Mouse (Mus musculus) cerebellum, adult 2 months (tissue): ENCODE data around the gene Dmp1. TPM values are rescaled to one million over a fixed set of nuclear protein-coding genes. Genes with fewer than 3 reads are reported as not detected.

Experiments
- DNase-seq, 2 experiments: peaks; one replicate each; pipeline ENCODE4 v3.0.0; 2021
- H3K27ac ChIP-seq: fragments of 200-500 bp; 2 replicates; pipeline ENCODE4 v1.5.1; 2012; ENCODE audit warnings: low read length, control low read depth, inconsistent platforms; ENCODE audit not compliant: insufficient read depth
- H3K27me3 ChIP-seq: fragments of 200-500 bp; 2 replicates; pipeline ENCODE4 v1.6.1; 2012; ENCODE audit warnings: inconsistent platforms, mild to moderate bottlenecking, low read length, moderate library complexity; ENCODE audit not compliant: control insufficient read depth, insufficient read depth
- H3K4me1 ChIP-seq: fragments of 200-500 bp; 2 replicates; pipeline ENCODE4 v1.6.1; 2011; ENCODE audit warnings: low read length; ENCODE audit not compliant: control insufficient read depth, insufficient read depth
- H3K4me3 ChIP-seq: fragments of 200-500 bp; replicated peaks from 2 replicates; pipeline ENCODE3; 2011; ENCODE audit warnings: mild to moderate bottlenecking, low read depth, low read length, control low read depth; ENCODE audit not compliant: insufficient read depth
- CTCF ChIP-seq: fragments of 200-500 bp; IDR thresholded peaks from 2 replicates; pipeline ENCODE4 v1.5.1; 2011; ENCODE audit warnings: low read depth, mild to moderate bottlenecking, control low read depth, low read length, moderate library complexity, borderline replicate concordance; ENCODE audit not compliant: insufficient read depth
- POLR2A ChIP-seq: fragments of 200-500 bp; IDR thresholded peaks from 2 replicates; pipeline ENCODE4 v1.6.1; 2011; ENCODE audit warnings: low read length, control low read depth, borderline replicate concordance; ENCODE audit not compliant: insufficient read depth
- WGBS: fragments of 180-500 bp; shearing (Covaris S2); methylation state at CpG from one replicate; pipeline ENCODE4 v1.1.7; 2018; 5-methylcytosine and 5-hydroxymethylcytosine counted together
- polyA plus RNA-seq: library from polyadenylated mRNA; depleted of rRNA; stranded (reverse); fragments of >200 nt; gene quantifications from 2 replicates; pipeline ENCODE4 v1.2.3, GENCODE M21; 2012

Dmp1 gene
- polyA plus RNA-seq, 1 experiment: 8.2 TPM

- TF ChIP-seq CTCF (no peak), POLR2A (no peak)
- no peaks in the 10 kb centered on the region for H3K27me3 ChIP-seq
- no peaks in the 10 kb centered on the region for H3K4me1 ChIP-seq
- DNase-seq: no peak
- WGBS: 70% methylated on average over 1 of the region's 1 CpGs
- H3K4me3 ChIP-seq: no peak overlapping the region
- H3K27ac ChIP-seq: no peak overlapping the region
Measured at GRCm38 (mm10) chr5:104183743-104184142, 18.7 kb upstream of the Dmp1 start.

- DNase-seq: no peak
- no peak overlapping the region for H3K27ac ChIP-seq
- no peaks in the 10 kb centered on the region for H3K4me1 ChIP-seq
- 65% methylated on average over 3 of the region's 3 CpGs for WGBS
- no peak for TF ChIP-seq CTCF
- TF ChIP-seq POLR2A: no peak
- H3K4me3 ChIP-seq: no peak overlapping the region
- no peaks in the 10 kb centered on the region for H3K27me3 ChIP-seq
Measured at GRCm38 (mm10) chr5:104187281-104187680, 15.1 kb upstream of the Dmp1 start.

- no peak overlapping the region for H3K27ac ChIP-seq
- WGBS: 65% methylated on average over 1 of the region's 1 CpGs
- no peak for DNase-seq
Measured at GRCm38 (mm10) chr5:104195086-104195485, 7.3 kb upstream of the Dmp1 start.

GRCm38 (mm10) chr5:104201153-104201950 lies 1.1 kb upstream of the Dmp1 start:
- Histone ChIP-seq H3K4me1 (no peaks in the 10 kb centered on the region), H3K27me3 (no peaks in the 10 kb centered on the region), H3K4me3 (no peak overlapping the region), H3K27ac (no peak overlapping the region)
- no peak for TF ChIP-seq CTCF
- no peak for TF ChIP-seq POLR2A
- DNase-seq: no peak
- 77% methylated on average over 12 of the region's 12 CpGs for WGBS

More at GRCm38 (mm10) chr5:104195086-104195485, 7.3 kb upstream of the Dmp1 start:
- TF ChIP-seq POLR2A: no peak
- no peak for TF ChIP-seq CTCF
- H3K4me1 ChIP-seq: no peaks in the 10 kb centered on the region
- H3K4me3 ChIP-seq: no peak overlapping the region
- H3K27me3 ChIP-seq: no peaks in the 10 kb centered on the region

- TF ChIP-seq POLR2A (no peak), CTCF (no peak)
- WGBS: 44% methylated on average over 11 of the region's 11 CpGs
- H3K4me1 ChIP-seq: no peaks in the 10 kb centered on the region
- no peak for DNase-seq
- H3K27me3 ChIP-seq: no peaks in the 10 kb centered on the region; the same call in 1 of the 2 replicates
- no peak overlapping the region for H3K27ac ChIP-seq
- no peak overlapping the region for H3K4me3 ChIP-seq
Measured at GRCm38 (mm10) chr5:104212531-104212930, 10.1 kb downstream of the Dmp1 start.

GRCm38 (mm10) chr5:104218926-104219325 lies 16.5 kb downstream of the Dmp1 start:
- H3K27ac ChIP-seq: no peak overlapping the region
- DNase-seq: no peak
- WGBS: 30% methylated on average over 5 of the region's 5 CpGs

GRCm38 (mm10) chr5:104224299-104224698 lies 21.9 kb downstream of the Dmp1 start:
- Histone ChIP-seq H3K4me1 (no peaks in the 10 kb centered on the region), H3K27me3 (no peaks in the 10 kb centered on the region), H3K4me3 (no peak overlapping the region), H3K27ac (no peak overlapping the region)
- 82% methylated on average over 3 of the region's 3 CpGs for WGBS
- DNase-seq: no peak
- TF ChIP-seq CTCF: no peak
- no peak for TF ChIP-seq POLR2A

More at GRCm38 (mm10) chr5:104218926-104219325, 16.5 kb downstream of the Dmp1 start:
- no peak overlapping the region for H3K4me3 ChIP-seq
- no peak for TF ChIP-seq POLR2A
- TF ChIP-seq CTCF: peak; percentile 55; the same call in 1 of the 2 replicates
- no peaks in the 10 kb centered on the region for H3K4me1 ChIP-seq
- no peaks in the 10 kb centered on the region for H3K27me3 ChIP-seq

GRCm38 (mm10) chr5:104224750-104225149 lies 22.3 kb downstream of the Dmp1 start:
- no peaks in the 10 kb centered on the region for H3K27me3 ChIP-seq
- TF ChIP-seq POLR2A (no peak), CTCF (no peak)
- H3K4me3 ChIP-seq: no peak overlapping the region
- no peaks in the 10 kb centered on the region for H3K4me1 ChIP-seq
- DNase-seq: no peak
- H3K27ac ChIP-seq: no peak overlapping the region
